Mouse (Mus musculus) hindbrain, embryonic 11.5 days (tissue): ENCODE results near the gene Ctsw. TPM values are rescaled to one million over a fixed set of nuclear protein-coding genes. Genes with fewer than 3 reads are reported as not detected.
A peak's percentile ranks its signal among the peaks of the same experiment; 100 is the strongest.
"Not testable (repeated sequence)": the region's sequence is repeated elsewhere in the genome, so short reads cannot be mapped to it uniquely, and the experiment has no call there.

Source experiments
- ATAC-seq: fragments of 200-750 bp; cut with Nextera tagmentation; 2 replicates; pipeline ENCODE4 v1.8.0; 2017; ENCODE audit warnings: mild to moderate bottlenecking, moderate TSS enrichment, moderate library complexity; ENCODE audit not compliant: low FRiP score
- DNase-seq: peaks from one replicate; pipeline ENCODE4 v3.0.0-alpha.2; 2015; ENCODE audit warnings: low spot score
- H3K27ac ChIP-seq: fragments of 300-500 bp; sonication (generic); 2 replicates; pipeline ENCODE4 v1.5.1; 2014; ENCODE audit warnings: mild to moderate bottlenecking, low read depth, low read length
- H3K27me3 ChIP-seq: fragments of 300-500 bp; sonication (generic); 2 replicates; pipeline ENCODE4 v1.6.1; 2014; ENCODE audit warnings: mild to moderate bottlenecking, low read length, moderate library complexity, mixed read lengths; ENCODE audit not compliant: control insufficient read depth, insufficient read depth
- H3K36me3 ChIP-seq: fragments of 300-500 bp; sonication (generic); 2 replicates; pipeline ENCODE4 v1.6.1; 2014; ENCODE audit warnings: mild to moderate bottlenecking, low read length, moderate library complexity, mixed read lengths; ENCODE audit not compliant: control insufficient read depth, insufficient read depth
- H3K4me1 ChIP-seq: fragments of 300-500 bp; sonication (generic); replicated peaks from 2 replicates; pipeline ENCODE4 v1.6.1; 2014; ENCODE audit warnings: low read length, mixed read lengths; ENCODE audit not compliant: control insufficient read depth, insufficient read depth
- H3K4me2 ChIP-seq: fragments of 300-500 bp; sonication (generic); replicated peaks from 2 replicates; pipeline ENCODE4 v1.6.1; 2014; ENCODE audit warnings: mild to moderate bottlenecking, low read depth, low read length
- H3K4me3 ChIP-seq: fragments of 300-500 bp; sonication (generic); 2 replicates; pipeline ENCODE4 v1.5.1; 2014; ENCODE audit warnings: low read depth, low read length
- H3K9ac ChIP-seq: fragments of 300-500 bp; sonication (generic); 2 replicates; pipeline ENCODE4 v1.6.1; 2014; ENCODE audit warnings: low read depth, low read length
- H3K9me3 ChIP-seq: fragments of 300-500 bp; sonication (generic); 2 replicates; pipeline ENCODE4 v1.6.1; 2016; ENCODE audit warnings: low read length; ENCODE audit not compliant: control insufficient read depth
- WGBS: fragments of 180-500 bp; shearing (Covaris S2); extraction: QIAGEN DNeasy Blood & Tissue Kit; methylation state at CpG from one replicate; pipeline ENCODE4 v1.1.7; 2014; 5-methylcytosine and 5-hydroxymethylcytosine counted together
- polyA plus RNA-seq: library from polyadenylated mRNA; unstranded; fragments of >200 nt; fragmentation: Nextera tagmentation; extraction: Ambion mirVana; gene quantifications from 2 replicates; pipeline ENCODE4 v1.2.1, GENCODE M21; 2014

The Ctsw gene
- polyA plus RNA-seq, 1 experiment from 2014 or later = 4.7 TPM

DNA sequence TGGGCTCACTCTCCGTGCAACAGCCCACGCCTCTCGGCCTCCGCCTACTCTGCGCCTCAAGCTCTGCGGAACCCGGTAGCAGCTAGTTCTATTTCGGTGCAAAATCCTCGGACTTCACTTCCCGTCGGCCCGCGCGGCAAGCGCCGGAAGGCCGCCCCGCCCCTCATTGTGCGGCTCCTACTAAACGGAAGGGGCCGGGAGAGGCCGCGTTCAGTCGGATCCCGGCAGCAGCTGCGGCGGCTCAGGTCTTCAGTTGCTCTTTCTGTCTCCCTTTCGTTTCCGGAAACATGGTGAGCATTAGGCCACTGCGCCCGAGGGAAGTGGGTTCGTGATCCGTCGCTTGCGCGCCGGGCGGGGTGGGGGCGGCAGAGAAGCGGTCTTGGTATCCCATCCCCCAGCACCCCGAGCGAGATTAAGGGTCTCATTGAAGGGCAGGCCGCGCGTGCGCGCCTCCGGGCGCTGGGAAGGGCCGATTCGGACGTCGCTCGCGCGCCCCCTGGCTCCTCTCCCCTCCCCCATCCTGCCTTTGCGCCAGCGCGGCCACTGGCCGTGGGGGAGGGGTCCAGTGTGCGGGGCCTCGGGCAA lies 22.1 kb upstream of the Ctsw start, which contains the start of gene Cfl1:
Cfl1 (plus strand) TSS at position 143 of the 585 bp plus-strand sequence.
- H3K9ac ChIP-seq = peak within 1 kb of the TSS; percentile 97
- peaks cover 10% of the 10 kb centered on the region; the same call in 1 of the 2 replicates for H3K36me3 ChIP-seq
- peak within 1 kb of the TSS; percentile 99 for H3K4me3 ChIP-seq
- peaks cover 8% of the 10 kb centered on the region for H3K4me1 ChIP-seq
- peak; percentile 96 for DNase-seq
- H3K4me2 ChIP-seq = peak within 1 kb of the TSS; percentile 85
- no peaks in the 10 kb centered on the region for H3K9me3 ChIP-seq
- under 1% methylated on average over 61 of the region's 62 CpGs for WGBS
- H3K27ac ChIP-seq = peak within 1 kb of the TSS; percentile 98
- no peaks in the 10 kb centered on the region for H3K27me3 ChIP-seq
- ATAC-seq = peak; percentile 67

DNA sequence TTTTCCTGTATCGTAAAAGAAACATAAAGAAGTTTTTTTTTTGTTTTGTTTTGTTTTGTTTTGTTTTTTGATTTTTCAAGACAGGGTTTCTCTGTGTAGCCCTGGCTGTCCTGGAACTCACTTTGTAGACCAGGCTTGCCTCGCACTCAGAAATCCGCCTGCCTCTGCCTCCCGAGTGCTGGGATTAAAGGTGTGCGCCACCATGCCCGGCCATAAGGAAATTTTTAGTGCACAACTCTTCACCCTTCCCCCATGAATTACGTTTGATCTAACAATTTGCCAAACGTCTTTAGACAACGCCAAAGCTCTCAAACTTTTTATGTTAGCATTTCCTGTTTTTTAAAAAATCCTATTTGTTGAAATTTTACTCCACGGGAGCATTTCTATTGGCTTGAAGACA lies 21.4 kb upstream of the Ctsw start:
- H3K4me2 ChIP-seq, ATAC-seq, H3K9me3 ChIP-seq, H3K9ac ChIP-seq, H3K27me3 ChIP-seq, DNase-seq, H3K4me1 ChIP-seq: not testable (repeated sequence)
- 54% methylated on average over 10 of the region's 10 CpGs for WGBS
- Histone ChIP-seq H3K4me3 (peak overlapping the region; percentile 99), H3K27ac (peak overlapping the region; percentile 98), H3K36me3 (peaks cover 10% of the 10 kb centered on the region; the same call in 1 of the 2 replicates)

DNA sequence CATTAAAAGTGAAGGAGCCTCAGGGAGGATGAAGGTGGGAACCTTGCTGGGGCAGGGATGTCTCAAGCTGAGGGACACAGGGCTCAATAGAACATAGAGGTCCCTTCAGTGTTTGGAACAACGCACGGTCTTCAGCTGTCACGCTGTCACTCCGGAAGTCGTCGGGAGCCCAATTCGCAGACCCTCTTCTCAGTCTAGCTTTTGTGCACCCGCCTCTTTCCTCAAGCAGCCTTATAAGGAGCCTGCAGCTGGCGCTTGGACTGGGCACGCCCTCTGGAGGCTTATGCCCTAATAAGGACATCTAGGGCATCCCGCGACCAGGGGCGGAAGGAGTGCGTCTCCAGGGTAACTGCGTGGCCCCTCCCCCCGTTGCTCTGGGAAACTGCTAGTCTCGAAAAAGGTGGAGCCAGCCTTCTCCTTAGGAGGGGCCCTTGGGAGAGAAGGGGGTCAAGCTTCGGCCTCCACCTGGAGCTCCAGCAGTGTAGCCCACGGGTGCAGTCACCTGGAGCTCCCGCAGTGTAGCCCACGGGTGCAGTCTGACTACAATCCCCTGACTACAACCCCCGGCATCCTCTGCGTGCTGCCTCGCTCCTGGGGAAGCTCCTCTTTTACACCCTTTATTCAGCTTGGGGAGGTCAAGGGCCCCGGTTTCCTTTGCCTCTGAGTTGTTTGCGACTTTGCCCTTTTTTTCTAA lies 20.7 kb upstream of the Ctsw start:
- H3K9me3 ChIP-seq = no peaks in the 10 kb centered on the region
- H3K36me3 ChIP-seq = peaks cover 10% of the 10 kb centered on the region; the same call in 1 of the 2 replicates
- under 1% methylated on average over 26 of the region's 26 CpGs for WGBS
- DNase-seq (peak; percentile 98), ATAC-seq (peak; percentile 83)
- H3K9ac ChIP-seq = peak overlapping the region; percentile 51
- peak overlapping the region; percentile 71 for H3K4me2 ChIP-seq
- H3K4me3 ChIP-seq = peak overlapping the region; percentile 53
- peaks cover 8% of the 10 kb centered on the region for H3K4me1 ChIP-seq
- peak overlapping the region; percentile 98 for H3K27ac ChIP-seq
- no peaks in the 10 kb centered on the region for H3K27me3 ChIP-seq

DNA sequence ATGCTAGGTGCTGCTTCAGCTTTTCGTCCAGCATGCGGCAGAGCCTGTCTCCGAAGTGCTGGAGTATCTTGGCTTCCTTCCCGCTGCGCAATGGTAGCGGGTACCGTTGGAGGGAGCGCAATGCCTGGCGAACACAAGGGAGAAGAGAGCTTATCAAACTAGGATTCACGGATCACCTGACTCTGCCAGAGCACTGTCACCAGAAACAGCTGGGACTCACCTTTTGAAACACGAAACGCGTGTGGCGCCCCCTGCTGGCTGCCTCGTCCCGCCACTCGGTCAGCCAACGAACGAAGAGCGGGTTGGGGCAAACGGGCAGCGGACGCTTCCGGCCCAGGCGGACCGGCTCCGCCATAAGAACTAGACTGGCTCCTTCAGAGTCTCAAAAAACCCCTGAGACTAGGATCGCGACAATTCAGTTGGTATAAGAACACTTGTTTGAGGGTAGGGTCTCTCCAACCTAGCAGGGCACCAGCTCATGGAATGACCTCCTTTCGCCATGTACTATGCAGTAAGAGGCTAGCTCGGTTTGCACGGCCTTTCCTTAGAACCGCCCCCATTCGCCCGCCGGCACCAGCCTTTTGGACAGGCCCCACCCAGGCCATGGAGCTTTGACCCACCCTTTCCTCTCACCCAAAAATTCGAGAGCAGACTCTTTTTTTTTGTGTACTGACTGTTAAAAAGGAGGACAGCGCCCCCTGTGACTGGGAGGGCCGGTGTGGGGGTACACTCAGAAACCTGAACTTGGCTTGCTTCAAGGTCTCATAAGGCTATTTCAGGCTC lies 19.7 kb upstream of the Ctsw start, which contains the start of gene Mus81:
Mus81 (minus strand) TSS at position 635 of the 783 bp plus-strand sequence.
- peak; percentile 56 for ATAC-seq

DNA sequence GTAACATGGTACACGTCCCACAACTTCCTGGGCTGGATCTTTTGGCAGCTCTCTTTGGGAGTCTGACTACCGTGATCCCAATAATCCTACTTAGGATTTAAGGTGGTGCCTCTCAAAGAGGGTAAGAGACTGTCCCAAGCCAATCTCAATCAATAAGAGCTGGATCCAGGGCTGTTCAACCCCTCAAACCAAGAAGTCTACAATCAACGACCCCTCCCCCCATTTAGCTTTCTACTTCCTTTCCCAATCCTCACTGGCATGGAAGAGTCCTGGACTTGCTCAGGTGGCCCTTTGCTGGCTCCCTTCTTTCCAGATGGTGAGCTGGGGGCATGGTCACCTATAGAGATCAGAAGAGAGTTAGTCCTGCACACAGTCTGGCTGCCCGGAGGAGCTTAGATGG lies 18.5 kb upstream of the Ctsw start:
- 92% methylated on average over 4 of the region's 4 CpGs for WGBS
- no peak overlapping the region; the same call in 1 of the 2 replicates for H3K4me3 ChIP-seq

More for the DNA sequence above, 19.7 kb upstream of the Ctsw start, which contains the start of gene Mus81:
- Histone ChIP-seq H3K9ac (peak within 1 kb of the TSS; percentile 61), H3K36me3 (peaks cover 10% of the 10 kb centered on the region; the same call in 1 of the 2 replicates), H3K4me2 (peak within 1 kb of the TSS; percentile 71), H3K4me3 (peak within 1 kb of the TSS; percentile 53), H3K4me1 (peaks cover 8% of the 10 kb centered on the region), H3K27me3 (no peaks in the 10 kb centered on the region), H3K9me3 (no peaks in the 10 kb centered on the region), H3K27ac (peak within 1 kb of the TSS; percentile 98)
- under 1% methylated on average over 39 of the region's 39 CpGs for WGBS
- peak; percentile 96 for DNase-seq

DNA sequence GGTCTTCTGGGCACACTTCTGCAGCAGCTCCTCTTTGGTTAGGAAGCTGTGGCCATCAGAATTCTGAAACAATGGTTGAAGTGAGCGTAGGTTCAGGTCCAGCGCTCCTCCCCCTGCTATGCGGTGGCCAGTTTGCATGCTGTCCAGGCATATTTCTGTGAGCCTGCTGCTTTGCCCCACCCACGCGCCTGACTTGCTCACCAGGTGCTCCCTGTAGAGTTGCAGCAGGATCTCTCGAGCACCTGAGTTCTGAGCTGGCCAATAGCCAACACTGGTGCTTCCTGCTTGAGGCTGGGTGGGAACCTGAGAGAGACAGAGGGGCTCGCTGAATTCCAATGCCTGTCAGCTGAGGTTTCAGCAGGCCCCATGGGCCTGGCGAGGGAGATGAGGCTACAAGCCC lies 18.0 kb upstream of the Ctsw start:
- Histone ChIP-seq H3K36me3 (0 out of 2 replicates have a peak, but pooled peaks cover 5% of the 10 kb centered on the region), H3K9me3 (no peaks in the 10 kb centered on the region), H3K4me1 (peaks cover 6% of the 10 kb centered on the region; the same call in 1 of the 2 replicates), H3K9ac (no peak overlapping the region), H3K27ac (no peak overlapping the region), H3K4me2 (no peak overlapping the region), H3K27me3 (no peaks in the 10 kb centered on the region), H3K4me3 (no peak overlapping the region)
- no peak for DNase-seq
- WGBS = 89% methylated on average over 8 of the region's 8 CpGs
- no peak for ATAC-seq

More for the DNA sequence above, 18.5 kb upstream of the Ctsw start:
- Histone ChIP-seq H3K4me1 (peaks cover 6% of the 10 kb centered on the region), H3K4me2 (no peak overlapping the region), H3K27me3 (no peaks in the 10 kb centered on the region), H3K9ac (no peak overlapping the region; the same call in 1 of the 2 replicates), H3K36me3 (0 out of 2 replicates have a peak, but pooled peaks cover 5% of the 10 kb centered on the region), H3K27ac (no peak overlapping the region), H3K9me3 (no peaks in the 10 kb centered on the region)
- ATAC-seq (no peak), DNase-seq (no peak)

DNA sequence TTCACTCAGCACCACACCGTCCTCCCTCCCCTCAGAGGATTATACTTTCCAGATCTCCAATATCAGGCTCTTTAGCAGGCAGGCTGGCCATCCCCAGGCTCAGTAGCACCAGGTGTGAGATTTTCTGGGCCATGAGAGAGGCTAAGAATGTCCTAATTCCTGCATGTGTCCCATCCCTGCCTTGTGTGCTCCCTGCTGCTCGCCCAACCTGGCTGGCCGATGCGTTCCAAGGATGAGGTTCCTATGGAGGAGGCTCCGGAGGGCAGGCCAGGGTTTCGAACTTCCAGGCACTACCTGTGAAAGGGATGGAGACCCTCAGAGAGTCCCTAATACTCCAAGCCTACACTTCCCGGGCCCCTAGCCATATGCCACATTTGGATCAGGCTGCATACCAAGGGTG lies 17.5 kb upstream of the Ctsw start:
- H3K27ac ChIP-seq = no peak overlapping the region
- 92% methylated on average over 7 of the region's 7 CpGs for WGBS
- H3K9ac ChIP-seq = no peak overlapping the region
- no peak overlapping the region for H3K4me3 ChIP-seq
- no peak overlapping the region for H3K4me2 ChIP-seq
- no peaks in the 10 kb centered on the region for H3K27me3 ChIP-seq
- DNase-seq = no peak
- H3K4me1 ChIP-seq = peaks cover 6% of the 10 kb centered on the region; the same call in 1 of the 2 replicates
- no peaks in the 10 kb centered on the region for H3K9me3 ChIP-seq
- 0 out of 2 replicates have a peak, but pooled peaks cover 5% of the 10 kb centered on the region for H3K36me3 ChIP-seq
- no peak for ATAC-seq

DNA sequence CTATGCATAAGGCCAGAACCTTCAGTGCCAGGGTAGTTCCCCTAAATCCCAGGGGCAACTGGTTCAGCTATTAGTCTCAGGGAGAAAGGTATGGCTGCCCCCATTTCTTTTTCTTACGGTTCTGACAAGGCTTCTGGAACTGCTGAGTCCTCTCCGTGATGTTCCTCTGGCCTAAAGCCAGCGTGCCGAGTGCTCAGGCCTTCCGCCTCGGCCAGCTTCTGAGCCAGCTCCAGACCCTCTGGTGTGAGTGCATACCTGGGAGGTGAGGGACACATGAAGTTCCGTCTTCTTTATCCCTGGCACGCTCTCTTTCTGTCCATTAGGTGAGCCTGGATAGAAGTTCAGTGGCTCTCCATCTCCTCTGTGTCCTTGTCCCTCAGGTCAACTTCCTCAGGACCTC lies 17.1 kb upstream of the Ctsw start:
- H3K27ac ChIP-seq = no peak overlapping the region
- no peaks in the 10 kb centered on the region for H3K27me3 ChIP-seq
- H3K9me3 ChIP-seq = no peaks in the 10 kb centered on the region
- no peak overlapping the region for H3K9ac ChIP-seq
- peaks cover 6% of the 10 kb centered on the region; the same call in 1 of the 2 replicates for H3K4me1 ChIP-seq
- no peak overlapping the region for H3K4me2 ChIP-seq
- DNase-seq = no peak
- ATAC-seq = no peak
- H3K36me3 ChIP-seq = 0 out of 2 replicates have a peak, but pooled peaks cover 5% of the 10 kb centered on the region
- no peak overlapping the region for H3K4me3 ChIP-seq
- 98% methylated on average over 8 of the region's 8 CpGs for WGBS
